Mouse (Mus musculus): ENCODE measurements around the gene Gm8113. TPM values are rescaled to one million over a fixed set of nuclear protein-coding genes. Genes with fewer than 3 reads are reported as not detected.
A peak's percentile ranks its signal among the peaks of the same experiment; 100 is the strongest.
"Not testable (repeated sequence)": the region's sequence is repeated elsewhere in the genome, so short reads cannot be mapped to it uniquely, and the experiment has no call there.

Gm8113 gene
- not detected in 2 replicates for total RNA-seq (2014; fragmentation: Nextera tagmentation)
- 0.05 and 0.06 TPM in 2 replicates for total RNA-seq (2017)
- not detected in 2 replicates for polyA plus RNA-seq (2012)

DNA sequence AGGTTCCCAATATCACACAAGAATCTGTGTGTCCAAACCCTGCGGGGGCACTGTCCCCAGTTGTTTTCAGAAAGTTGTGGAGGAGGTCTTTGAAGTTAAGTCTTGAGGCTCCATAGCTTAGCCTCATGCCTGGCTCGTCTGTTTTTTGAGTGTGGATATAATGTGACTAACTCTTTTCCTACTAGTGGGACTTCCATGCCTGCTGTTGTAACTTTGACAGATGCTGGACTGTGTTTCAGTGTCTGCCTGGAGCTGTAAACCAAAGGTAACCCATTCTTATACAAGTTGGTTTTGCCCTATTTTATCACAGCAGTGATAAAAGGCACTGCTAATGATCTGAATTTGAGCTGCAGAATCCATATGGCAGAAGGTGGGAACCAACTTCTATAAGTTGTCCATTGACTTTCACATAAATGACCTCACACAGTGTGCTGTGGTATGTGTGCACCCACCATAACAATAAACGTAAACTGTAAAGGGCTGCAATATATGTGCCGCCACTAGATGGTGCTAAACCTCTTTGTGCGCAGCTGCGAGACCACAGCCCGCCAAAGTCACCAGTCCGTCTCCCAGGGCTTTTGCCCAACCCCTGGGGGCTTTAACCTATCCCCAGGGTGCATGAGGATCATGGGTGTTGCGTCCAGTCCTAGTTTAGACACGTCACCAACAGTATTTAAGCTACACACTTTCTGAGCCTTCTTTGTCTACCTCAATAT, at the start of gene Gm8113:
Gm8113 (plus strand) TSS at position 703 of the 716 bp plus-strand sequence.
- not testable (repeated sequence) for DNase-seq (ENCODE audit: low spot score); H3K9me3 ChIP-seq (replicated peaks); H3K27me3 ChIP-seq (ENCODE audit: insufficient read depth, low read length); ATAC-seq (ENCODE audit: extremely low read depth, insufficient number of reproducible peaks, low FRiP score, poor library complexity, severe bottlenecking); H3K4me3 ChIP-seq (ENCODE audit: low read depth, low read length); H3K4me1 ChIP-seq (ENCODE audit: insufficient read depth, low read depth, low read length); H3K36me3 ChIP-seq (replicated peaks)
- TF ChIP-seq CTCF (IDR thresholded peaks at IDR 0.05; ENCODE audit: low read depth, low read length): peak; percentile 7; the same call in 1 of the 2 replicates

GRCm38 (mm10) chr14:43875417-43875816, 49.8 kb upstream of the Gm8113 start, which contains the start of gene Ear1:
Gene Ear1 (minus strand): TSS chr14:43875517.
- not testable (repeated sequence) for H3K9me3 ChIP-seq (replicated peaks); H3K4me1 ChIP-seq (ENCODE audit: insufficient read depth, low read depth, low read length); H3K36me3 ChIP-seq (replicated peaks); H3K4me3 ChIP-seq (ENCODE audit: low read depth, low read length); DNase-seq (ENCODE audit: low spot score); ATAC-seq (ENCODE audit: extremely low read depth, insufficient number of reproducible peaks, low FRiP score, poor library complexity, severe bottlenecking); H3K27me3 ChIP-seq (ENCODE audit: insufficient read depth, low read length)

DNA sequence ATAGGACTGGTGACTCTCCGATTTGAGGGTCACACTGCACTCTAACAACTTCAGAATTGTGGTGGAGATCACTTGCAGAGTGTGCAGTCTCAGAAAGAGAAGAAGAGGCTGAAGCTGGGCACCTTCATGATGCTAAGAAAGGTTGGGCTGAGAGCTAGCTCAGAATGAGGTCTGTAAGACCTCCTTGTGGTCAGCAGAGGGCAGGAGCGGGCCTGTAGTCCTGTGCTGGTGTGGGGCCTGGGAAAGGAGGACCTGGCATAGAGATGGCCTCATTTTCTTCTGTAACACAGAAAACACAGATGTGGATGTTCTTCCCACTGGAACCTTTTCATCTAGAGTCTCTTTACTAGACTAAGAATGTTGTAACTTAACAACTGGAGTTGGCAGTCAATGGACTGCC, 47.4 kb upstream of the Gm8113 start:
- not testable (repeated sequence) for H3K4me1 ChIP-seq (ENCODE audit: insufficient read depth, low read depth, low read length); DNase-seq (ENCODE audit: low spot score); H3K4me3 ChIP-seq (ENCODE audit: low read depth, low read length); ATAC-seq (ENCODE audit: extremely low read depth, insufficient number of reproducible peaks, low FRiP score, poor library complexity, severe bottlenecking); H3K27me3 ChIP-seq (ENCODE audit: insufficient read depth, low read length); H3K36me3 ChIP-seq (replicated peaks); H3K9me3 ChIP-seq (replicated peaks)

GRCm38 (mm10) chr14:43879966-43880545, 45.1 kb upstream of the Gm8113 start:
- H3K9me3 ChIP-seq (replicated peaks); H3K27me3 ChIP-seq (ENCODE audit: insufficient read depth, low read length); ATAC-seq (ENCODE audit: extremely low read depth, insufficient number of reproducible peaks, low FRiP score, poor library complexity, severe bottlenecking); H3K4me1 ChIP-seq (ENCODE audit: insufficient read depth, low read depth, low read length); H3K36me3 ChIP-seq (replicated peaks); DNase-seq (ENCODE audit: low spot score); H3K4me3 ChIP-seq (ENCODE audit: low read depth, low read length): not testable (repeated sequence)

DNA sequence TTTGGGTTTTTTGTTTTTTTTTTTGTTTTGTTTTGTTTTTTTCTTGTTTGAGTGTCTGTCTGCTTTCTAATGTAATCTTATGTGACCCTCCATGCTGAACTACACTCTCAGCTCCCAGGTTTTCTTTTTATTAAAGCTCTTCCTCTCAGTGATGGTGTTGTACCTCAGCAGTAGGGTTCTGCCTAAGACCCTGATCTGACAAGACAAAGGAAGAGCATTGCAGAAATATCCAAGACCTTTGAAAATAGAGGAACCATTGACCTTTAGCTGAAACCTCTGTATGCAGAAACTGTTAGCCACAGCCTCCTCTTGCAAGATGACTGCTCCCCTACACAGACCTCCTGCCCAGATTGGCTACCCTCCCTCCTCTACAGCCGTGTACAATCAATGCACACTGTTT, 39.0 kb upstream of the Gm8113 start:
- H3K4me3 ChIP-seq (ENCODE audit: low read depth, low read length); ATAC-seq (ENCODE audit: extremely low read depth, insufficient number of reproducible peaks, low FRiP score, poor library complexity, severe bottlenecking): not testable (repeated sequence)

DNA sequence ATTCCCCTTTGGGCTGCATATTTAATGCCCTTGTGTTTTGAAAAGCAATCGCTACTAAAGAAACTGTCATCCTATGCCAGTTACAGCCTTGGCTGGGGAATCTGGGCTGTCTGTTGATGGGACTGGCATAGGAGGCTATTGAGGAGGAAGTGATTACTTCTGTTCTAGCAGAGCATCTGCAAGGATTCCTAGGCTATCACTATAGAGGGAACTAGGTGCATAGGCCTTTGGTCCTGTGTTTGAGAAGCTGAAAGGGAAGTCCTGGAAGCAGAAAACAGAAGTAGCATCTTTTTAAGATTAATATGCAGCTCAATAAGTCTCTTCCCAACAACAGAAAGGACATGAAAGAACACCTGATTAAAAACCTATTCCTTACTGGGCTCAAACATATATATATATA, 33.9 kb upstream of the Gm8113 start:
- H3K36me3 ChIP-seq (replicated peaks); H3K4me3 ChIP-seq (ENCODE audit: low read depth, low read length); ATAC-seq (ENCODE audit: extremely low read depth, insufficient number of reproducible peaks, low FRiP score, poor library complexity, severe bottlenecking); H3K27me3 ChIP-seq (ENCODE audit: insufficient read depth, low read length); H3K4me1 ChIP-seq (ENCODE audit: insufficient read depth, low read depth, low read length); H3K9me3 ChIP-seq (replicated peaks); DNase-seq (ENCODE audit: low spot score): not testable (repeated sequence)

More for the DNA sequence above, 39.0 kb upstream of the Gm8113 start:
- H3K27me3 ChIP-seq (ENCODE audit: insufficient read depth, low read length); DNase-seq (ENCODE audit: low spot score); H3K36me3 ChIP-seq (replicated peaks); H3K4me1 ChIP-seq (ENCODE audit: insufficient read depth, low read depth, low read length); H3K9me3 ChIP-seq (replicated peaks): not testable (repeated sequence)

DNA sequence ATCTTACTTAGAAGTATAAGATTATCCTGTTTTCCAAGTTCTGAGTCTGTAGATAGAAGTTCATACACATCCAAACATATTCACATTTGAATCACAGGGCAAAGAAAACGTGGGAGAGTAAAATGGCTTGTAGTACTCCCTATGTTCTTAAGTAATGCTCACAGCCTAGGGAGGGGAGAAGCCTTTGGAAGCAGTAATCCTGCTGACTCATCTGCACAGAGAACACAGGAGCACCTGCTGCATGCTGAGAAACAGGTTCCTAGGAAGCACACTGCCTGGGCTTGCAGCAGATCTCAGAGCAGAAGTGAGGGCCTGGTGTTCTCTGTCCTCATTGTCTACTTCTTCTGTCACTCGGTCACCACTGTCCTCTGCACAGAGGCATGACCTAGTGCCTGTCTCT, 29.8 kb upstream of the Gm8113 start:
- not testable (repeated sequence) for DNase-seq (ENCODE audit: low spot score); ATAC-seq (ENCODE audit: extremely low read depth, insufficient number of reproducible peaks, low FRiP score, poor library complexity, severe bottlenecking); H3K36me3 ChIP-seq (replicated peaks); H3K4me3 ChIP-seq (ENCODE audit: low read depth, low read length); H3K4me1 ChIP-seq (ENCODE audit: insufficient read depth, low read depth, low read length); H3K27me3 ChIP-seq (ENCODE audit: insufficient read depth, low read length); H3K9me3 ChIP-seq (replicated peaks)

GRCm38 (mm10) chr14:43898577-43898976, 26.6 kb upstream of the Gm8113 start:
- H3K36me3 ChIP-seq (replicated peaks); ATAC-seq (ENCODE audit: extremely low read depth, insufficient number of reproducible peaks, low FRiP score, poor library complexity, severe bottlenecking); H3K9me3 ChIP-seq (replicated peaks); H3K4me1 ChIP-seq (ENCODE audit: insufficient read depth, low read depth, low read length); H3K4me3 ChIP-seq (ENCODE audit: low read depth, low read length); H3K27me3 ChIP-seq (ENCODE audit: insufficient read depth, low read length); DNase-seq (ENCODE audit: low spot score): not testable (repeated sequence)

- H3K9me3 ChIP-seq (replicated peaks); ATAC-seq (ENCODE audit: extremely low read depth, insufficient number of reproducible peaks, low FRiP score, poor library complexity, severe bottlenecking); H3K27me3 ChIP-seq (ENCODE audit: insufficient read depth, low read length); H3K4me1 ChIP-seq (ENCODE audit: insufficient read depth, low read depth, low read length); DNase-seq (ENCODE audit: low spot score); H3K4me3 ChIP-seq (ENCODE audit: low read depth, low read length); H3K36me3 ChIP-seq (replicated peaks): not testable (repeated sequence)
Measured at GRCm38 (mm10) chr14:43918214-43918613, 7.0 kb upstream of the Gm8113 start.

GRCm38 (mm10) chr14:43923459-43923858, 1.7 kb upstream of the Gm8113 start, which contains the start of gene Ear10:
Gene Ear10 (minus strand): TSS chr14:43923559.
- ATAC-seq (ENCODE audit: extremely low read depth, insufficient number of reproducible peaks, low FRiP score, poor library complexity, severe bottlenecking); DNase-seq (ENCODE audit: low spot score); H3K36me3 ChIP-seq (replicated peaks): not testable (repeated sequence)

GRCm38 (mm10) chr14:43925404-43925950, 287 bp downstream of the Gm8113 start:
- DNase-seq (ENCODE audit: low spot score); ATAC-seq (ENCODE audit: extremely low read depth, insufficient number of reproducible peaks, low FRiP score, poor library complexity, severe bottlenecking); H3K27me3 ChIP-seq (ENCODE audit: insufficient read depth, low read length); H3K4me3 ChIP-seq (ENCODE audit: low read depth, low read length); H3K9me3 ChIP-seq (replicated peaks); H3K4me1 ChIP-seq (ENCODE audit: insufficient read depth, low read depth, low read length); H3K36me3 ChIP-seq (replicated peaks): not testable (repeated sequence)

More at GRCm38 (mm10) chr14:43923459-43923858, 1.7 kb upstream of the Gm8113 start, which contains the start of gene Ear10:
- not testable (repeated sequence) for H3K27me3 ChIP-seq (ENCODE audit: insufficient read depth, low read length); H3K4me1 ChIP-seq (ENCODE audit: insufficient read depth, low read depth, low read length); H3K9me3 ChIP-seq (replicated peaks); H3K4me3 ChIP-seq (ENCODE audit: low read depth, low read length)
